Mouse (Mus musculus) lung, postnatal 0 days (tissue): ENCODE results near the gene Sipa1l2. TPM values are rescaled to one million over a fixed set of nuclear protein-coding genes. Genes with fewer than 3 reads are reported as not detected.

Experiments used
- ATAC-seq: fragments of 200-750 bp; cut with Nextera tagmentation; 2 replicates; pipeline ENCODE4 v1.8.0; 2017; ENCODE audit warnings: moderate library complexity
- DNase-seq: peaks from one replicate; pipeline ENCODE4 v3.0.0-alpha.2; 2016; ENCODE audit warnings: low spot score
- H3K27ac ChIP-seq: fragments of 300-500 bp; sonication (generic); 2 replicates; pipeline ENCODE4 v1.5.1; 2014; ENCODE audit warnings: antibody characterized with exemption, mild to moderate bottlenecking, low read length, mixed read lengths
- H3K27me3 ChIP-seq: fragments of 300-500 bp; sonication (generic); replicated peaks from 2 replicates; pipeline ENCODE4 v1.6.1; 2014; ENCODE audit warnings: low read length, mixed read lengths; ENCODE audit not compliant: insufficient read depth
- H3K36me3 ChIP-seq: fragments of 300-500 bp; sonication (generic); 2 replicates; pipeline ENCODE4 v1.6.1; 2014; ENCODE audit warnings: low read length, mixed read lengths; ENCODE audit not compliant: insufficient read depth
- H3K4me1 ChIP-seq: fragments of 300-500 bp; sonication (generic); 2 replicates; pipeline ENCODE4 v1.6.1; 2014; ENCODE audit warnings: antibody characterized with exemption, low read depth, low read length, mixed read lengths; ENCODE audit not compliant: insufficient read depth
- H3K4me2 ChIP-seq: fragments of 300-500 bp; sonication (generic); replicated peaks from 2 replicates; pipeline ENCODE4 v1.6.1; 2014; ENCODE audit warnings: low read depth, mild to moderate bottlenecking, low read length, moderate library complexity, mixed read lengths
- H3K4me3 ChIP-seq: fragments of 300-500 bp; sonication (generic); 2 replicates; pipeline ENCODE4 v1.5.1; 2014; ENCODE audit warnings: low read depth, low read length
- H3K9ac ChIP-seq: fragments of 300-500 bp; sonication (generic); replicated peaks from 2 replicates; pipeline ENCODE4 v1.6.1; 2014; ENCODE audit warnings: low read depth, mild to moderate bottlenecking
- H3K9me3 ChIP-seq: fragments of 300-500 bp; sonication (generic); 2 replicates; pipeline ENCODE4 v1.6.1; 2016; ENCODE audit warnings: low read length, mixed read lengths
- CTCF ChIP-seq: IDR thresholded peaks from 2 replicates; pipeline ENCODE4 v1.5.1; 2016; ENCODE audit warnings: antibody characterized with exemption, mild to moderate bottlenecking
- EP300 ChIP-seq: IDR thresholded peaks from 2 replicates; pipeline ENCODE4 v1.6.1; 2016; ENCODE audit warnings: antibody characterized with exemption, mild to moderate bottlenecking, control low read depth
- WGBS: fragments of 180-500 bp; shearing (Covaris S2); extraction: QIAGEN DNeasy Blood & Tissue Kit; methylation state at CpG from one replicate; pipeline ENCODE4 v1.1.7; 2014; 5-methylcytosine and 5-hydroxymethylcytosine counted together
- polyA plus RNA-seq: library from polyadenylated mRNA; unstranded; fragments of >200 nt; fragmentation: Nextera tagmentation; extraction: Ambion mirVana; gene quantifications from 2 replicates; pipeline ENCODE4 v1.2.1, GENCODE M21; 2015

Sipa1l2 gene
- polyA plus RNA-seq, 1 experiment from 2014 or later = 9.4 TPM

- no peak overlapping the region for H3K4me2 ChIP-seq
- H3K27me3 ChIP-seq = no peaks in the 10 kb centered on the region
- TF ChIP-seq CTCF = no peak
- TF ChIP-seq EP300 = no peak
- 70% methylated on average over 21 of the region's 21 CpGs for WGBS
- H3K9ac ChIP-seq = no peak overlapping the region
- H3K27ac ChIP-seq = no peak overlapping the region
- ATAC-seq (no peak), DNase-seq (no peak)
- no peak overlapping the region for H3K4me3 ChIP-seq
- H3K9me3 ChIP-seq = no peaks in the 10 kb centered on the region
- H3K36me3 ChIP-seq = no peaks in the 10 kb centered on the region
- no peaks in the 10 kb centered on the region for H3K4me1 ChIP-seq
Observed at GRCm38 (mm10) chr8:125611799-125612560, 42.4 kb upstream of the Sipa1l2 start.

GRCm38 (mm10) chr8:125611024-125611798 is 41.6 kb upstream of the Sipa1l2 start:
- no peak for ATAC-seq
- no peaks in the 10 kb centered on the region for H3K36me3 ChIP-seq
- H3K27ac ChIP-seq = no peak overlapping the region
- no peak overlapping the region for H3K4me2 ChIP-seq
- H3K4me1 ChIP-seq = no peaks in the 10 kb centered on the region
- no peaks in the 10 kb centered on the region for H3K27me3 ChIP-seq
- 65% methylated on average over 10 of the region's 10 CpGs for WGBS
- TF ChIP-seq EP300 (no peak), CTCF (no peak)
- DNase-seq = no peak
- H3K9me3 ChIP-seq = no peaks in the 10 kb centered on the region
- no peak overlapping the region for H3K4me3 ChIP-seq
- no peak overlapping the region for H3K9ac ChIP-seq

- no peaks in the 10 kb centered on the region for H3K9me3 ChIP-seq
- no peak overlapping the region for H3K27ac ChIP-seq
- no peaks in the 10 kb centered on the region for H3K27me3 ChIP-seq
- no peak overlapping the region for H3K4me2 ChIP-seq
- peak; percentile 64 for ATAC-seq
- no peak overlapping the region for H3K9ac ChIP-seq
- TF ChIP-seq EP300 = no peak
- no peak for TF ChIP-seq CTCF
- WGBS = 60% methylated on average over 6 of the region's 6 CpGs
- peaks cover 2% of the 10 kb centered on the region; the same call in 1 of the 2 replicates for H3K4me1 ChIP-seq
- peak; percentile 55 for DNase-seq
- H3K36me3 ChIP-seq = no peaks in the 10 kb centered on the region
- H3K4me3 ChIP-seq = no peak overlapping the region
Observed at GRCm38 (mm10) chr8:125609737-125610136, 40.1 kb upstream of the Sipa1l2 start.

GRCm38 (mm10) chr8:125607714-125608223 is 38.2 kb upstream of the Sipa1l2 start:
- ATAC-seq (peak; percentile 51), DNase-seq (peak; percentile 43)
- Histone ChIP-seq H3K27me3 (no peaks in the 10 kb centered on the region), H3K9ac (no peak overlapping the region), H3K4me2 (no peak overlapping the region), H3K4me1 (peaks cover 4% of the 10 kb centered on the region; the same call in 1 of the 2 replicates), H3K36me3 (no peaks in the 10 kb centered on the region), H3K9me3 (no peaks in the 10 kb centered on the region), H3K4me3 (no peak overlapping the region), H3K27ac (no peak overlapping the region)
- TF ChIP-seq CTCF (no peak), EP300 (no peak)
- 65% methylated on average over 4 of the region's 4 CpGs for WGBS

- TF ChIP-seq EP300 (no peak), CTCF (no peak)
- ATAC-seq (no peak), DNase-seq (no peak)
- Histone ChIP-seq H3K4me3 (no peak overlapping the region), H3K4me2 (no peak overlapping the region), H3K36me3 (no peaks in the 10 kb centered on the region), H3K27ac (no peak overlapping the region), H3K27me3 (no peaks in the 10 kb centered on the region), H3K9ac (no peak overlapping the region), H3K4me1 (peaks cover 4% of the 10 kb centered on the region; the same call in 1 of the 2 replicates), H3K9me3 (no peaks in the 10 kb centered on the region)
- WGBS = 43% methylated on average over 3 of the region's 3 CpGs
Observed at GRCm38 (mm10) chr8:125606937-125607336, 37.3 kb upstream of the Sipa1l2 start.
